Mouse (Mus musculus): Measurements from ENCODE around the gene Def8.

GRCm38 (mm10) chr8:123499556-123499955 is 76.2 kb downstream of the Def8 start:
- TF ChIP-seq CTCF (IDR thresholded peaks at IDR 0.05; ENCODE audit: low read depth) (no peak), EP300 (optimal IDR thresholded peaks at IDR 0.05) (no peak)

Measured in stomach, postnatal 0 days (tissue).